Mouse (Mus musculus) stomach, embryonic 16.5 days (tissue): ENCODE results near the gene Ackr4. TPM values are rescaled to one million over a fixed set of nuclear protein-coding genes. Genes with fewer than 3 reads are reported as not detected.

ENCODE experiments used
- ATAC-seq: fragments of 200-750 bp; cut with Nextera tagmentation; 2 replicates; pipeline ENCODE4 v1.8.0; 2017; ENCODE audit warnings: moderate number of reproducible peaks, moderate TSS enrichment; ENCODE audit not compliant: insufficient read depth, low FRiP score
- H3K27ac ChIP-seq: fragments of 300-500 bp; sonication (generic); 2 replicates; pipeline ENCODE4 v1.5.1; 2014; ENCODE audit warnings: low read length
- H3K27me3 ChIP-seq: fragments of 300-500 bp; sonication (generic); 2 replicates; pipeline ENCODE4 v1.6.1; 2014; ENCODE audit warnings: low read length, control low read depth, mixed read lengths; ENCODE audit not compliant: control insufficient read depth, insufficient read depth
- H3K36me3 ChIP-seq: fragments of 300-500 bp; sonication (generic); 2 replicates; pipeline ENCODE4 v1.6.1; 2014; ENCODE audit warnings: low read length; ENCODE audit not compliant: control insufficient read depth, insufficient read depth
- H3K4me1 ChIP-seq: fragments of 300-500 bp; sonication (generic); 2 replicates; pipeline ENCODE4 v1.6.1; 2014; ENCODE audit warnings: low read length, control low read depth, mixed read lengths; ENCODE audit not compliant: control insufficient read depth, insufficient read depth
- H3K4me2 ChIP-seq: fragments of 300-500 bp; sonication (generic); 2 replicates; pipeline ENCODE4 v1.6.1; 2014; ENCODE audit warnings: low read depth, low read length, mixed read lengths
- H3K4me3 ChIP-seq: fragments of 300-500 bp; sonication (generic); replicated peaks from 2 replicates; pipeline ENCODE4 v1.5.1; 2014; ENCODE audit warnings: mild to moderate bottlenecking, low read length
- H3K9ac ChIP-seq: fragments of 300-500 bp; sonication (generic); 2 replicates; pipeline ENCODE4 v1.6.1; 2014; ENCODE audit warnings: low read length
- H3K9me3 ChIP-seq: fragments of 300-500 bp; sonication (generic); replicated peaks from 2 replicates; pipeline ENCODE4 v1.6.1; 2016; ENCODE audit warnings: low read length, control low read depth; ENCODE audit not compliant: control insufficient read depth
- WGBS: fragments of 180-500 bp; shearing (Covaris S2); extraction: QIAGEN DNeasy Blood & Tissue Kit; methylation state at CpG from one replicate; pipeline ENCODE4 v1.1.7; 2014; 5-methylcytosine and 5-hydroxymethylcytosine counted together
- polyA plus RNA-seq: library from polyadenylated mRNA; unstranded; fragments of >200 nt; fragmentation: Nextera tagmentation; extraction: Ambion mirVana; gene quantifications from 2 replicates; pipeline ENCODE4 v1.2.1, GENCODE M21; 2015

Gene Ackr4
- polyA plus RNA-seq, result 3.6 and 4.9 TPM in 2 replicates

GRCm38 (mm10) chr9:104126833-104127232 lies at the start of gene Ackr4:
TSS of gene Ackr4 (minus strand) at chr9:104126933.
- WGBS, result 80% methylated on average over 3 of the region's 3 CpGs
- Histone ChIP-seq H3K4me2 (no peak within 1 kb of the TSS), H3K27me3 (no peaks in the 10 kb centered on the region), H3K27ac (no peak within 1 kb of the TSS), H3K4me3 (no peak within 1 kb of the TSS), H3K9ac (0 out of 2 replicates have a peak within 1 kb of the TSS, but pooled peaks have one; percentile 19), H3K9me3 (no peaks in the 10 kb centered on the region), H3K36me3 (no peaks in the 10 kb centered on the region), H3K4me1 (peaks cover 18% of the 10 kb centered on the region)
- no peak for ATAC-seq

- no peaks in the 10 kb centered on the region for H3K4me1 ChIP-seq
- H3K9me3 ChIP-seq, result no peaks in the 10 kb centered on the region
- H3K4me2 ChIP-seq, result no peak overlapping the region
- H3K9ac ChIP-seq, result no peak overlapping the region
- 88% methylated on average over 6 of the region's 6 CpGs for WGBS
- H3K36me3 ChIP-seq, result peaks cover 4% of the 10 kb centered on the region; the same call in 1 of the 2 replicates
- no peak overlapping the region for H3K4me3 ChIP-seq
- no peak for ATAC-seq
- no peak overlapping the region for H3K27ac ChIP-seq
- H3K27me3 ChIP-seq, result no peaks in the 10 kb centered on the region
Measured at GRCm38 (mm10) chr9:104172342-104172741, 45.6 kb upstream of the Ackr4 start.

- no peak overlapping the region for H3K4me2 ChIP-seq
- 86% methylated on average over 6 of the region's 6 CpGs for WGBS
- H3K4me3 ChIP-seq, result no peak overlapping the region
- H3K9me3 ChIP-seq, result no peaks in the 10 kb centered on the region
- no peak overlapping the region for H3K9ac ChIP-seq
- H3K27me3 ChIP-seq, result no peaks in the 10 kb centered on the region
- H3K27ac ChIP-seq, result no peak overlapping the region
- H3K36me3 ChIP-seq, result peaks cover 5% of the 10 kb centered on the region; the same call in 1 of the 2 replicates
- ATAC-seq, result no peak
- H3K4me1 ChIP-seq, result no peaks in the 10 kb centered on the region
Measured at GRCm38 (mm10) chr9:104171651-104172050, 44.9 kb upstream of the Ackr4 start.

GRCm38 (mm10) chr9:104169986-104170385 lies 43.3 kb upstream of the Ackr4 start:
- H3K9ac ChIP-seq, result no peak overlapping the region
- H3K4me3 ChIP-seq, result no peak overlapping the region
- no peaks in the 10 kb centered on the region for H3K27me3 ChIP-seq
- no peak overlapping the region for H3K27ac ChIP-seq
- ATAC-seq, result no peak
- no peak overlapping the region for H3K4me2 ChIP-seq
- H3K36me3 ChIP-seq, result 0 out of 2 replicates have a peak, but pooled peaks cover 11% of the 10 kb centered on the region
- WGBS, result 86% methylated on average over 10 of the region's 10 CpGs
- no peaks in the 10 kb centered on the region for H3K9me3 ChIP-seq
- no peaks in the 10 kb centered on the region for H3K4me1 ChIP-seq

- no peak overlapping the region for H3K4me2 ChIP-seq
- ATAC-seq, result no peak
- H3K27me3 ChIP-seq, result no peaks in the 10 kb centered on the region
- H3K9ac ChIP-seq, result no peak overlapping the region
- no peaks in the 10 kb centered on the region for H3K4me1 ChIP-seq
- no peak overlapping the region for H3K27ac ChIP-seq
- no peaks in the 10 kb centered on the region for H3K9me3 ChIP-seq
- H3K4me3 ChIP-seq, result no peak overlapping the region
- WGBS, result 90% methylated on average over 5 of the region's 5 CpGs
- 0 out of 2 replicates have a peak, but pooled peaks cover 11% of the 10 kb centered on the region for H3K36me3 ChIP-seq
Measured at GRCm38 (mm10) chr9:104165926-104166325, 39.2 kb upstream of the Ackr4 start.

- ATAC-seq, result no peak
- H3K27ac ChIP-seq, result no peak overlapping the region
- 0 out of 2 replicates have a peak, but pooled peaks cover 19% of the 10 kb centered on the region for H3K36me3 ChIP-seq
- no peaks in the 10 kb centered on the region for H3K9me3 ChIP-seq
- no peak overlapping the region for H3K4me3 ChIP-seq
- no peaks in the 10 kb centered on the region for H3K4me1 ChIP-seq
- H3K9ac ChIP-seq, result no peak overlapping the region
- no peak overlapping the region for H3K4me2 ChIP-seq
- H3K27me3 ChIP-seq, result no peaks in the 10 kb centered on the region
- WGBS, result 82% methylated on average over 5 of the region's 5 CpGs
Measured at GRCm38 (mm10) chr9:104164194-104164593, 37.5 kb upstream of the Ackr4 start.

GRCm38 (mm10) chr9:104161117-104161516 lies 34.4 kb upstream of the Ackr4 start:
- Histone ChIP-seq H3K4me2 (no peak overlapping the region), H3K4me1 (no peaks in the 10 kb centered on the region), H3K9ac (no peak overlapping the region), H3K27me3 (no peaks in the 10 kb centered on the region), H3K27ac (no peak overlapping the region), H3K9me3 (no peaks in the 10 kb centered on the region), H3K4me3 (no peak overlapping the region), H3K36me3 (peaks cover 36% of the 10 kb centered on the region)
- no peak for ATAC-seq
- 85% methylated on average over 7 of the region's 7 CpGs for WGBS

GRCm38 (mm10) chr9:104157291-104157690 lies 30.6 kb upstream of the Ackr4 start:
- Histone ChIP-seq H3K4me2 (no peak overlapping the region), H3K9me3 (no peaks in the 10 kb centered on the region), H3K9ac (no peak overlapping the region), H3K4me3 (no peak overlapping the region), H3K27ac (no peak overlapping the region), H3K4me1 (no peaks in the 10 kb centered on the region), H3K36me3 (peaks cover 49% of the 10 kb centered on the region), H3K27me3 (no peaks in the 10 kb centered on the region)
- 90% methylated on average over 7 of the region's 7 CpGs for WGBS
- no peak for ATAC-seq

GRCm38 (mm10) chr9:104156506-104156905 lies 29.8 kb upstream of the Ackr4 start:
- WGBS, result 92% methylated on average over 8 of the region's 8 CpGs
- no peak for ATAC-seq
- no peak overlapping the region for H3K4me2 ChIP-seq
- no peak overlapping the region for H3K9ac ChIP-seq
- H3K27ac ChIP-seq, result no peak overlapping the region
- no peaks in the 10 kb centered on the region for H3K4me1 ChIP-seq
- H3K4me3 ChIP-seq, result no peak overlapping the region
- no peaks in the 10 kb centered on the region for H3K9me3 ChIP-seq
- H3K27me3 ChIP-seq, result no peaks in the 10 kb centered on the region
- peaks cover 46% of the 10 kb centered on the region for H3K36me3 ChIP-seq
